Comparison of ENCODE assay signal across 18 mouse cellular contexts in genomic region chr11:113554194-113554593, GRCm38 (mm10).
DNase-seq lines count a peak whose midpoint lies in the region; ATAC-seq lines count a peak whose summit lies in the region.
"Had no signal": no experiment of that assay in that cellular context is flagged by ENCODE, and none has a peak within 500 bp of the region (broad histone marks: within the 10 kb centered on the region; RNA-seq: fewer than 3 reads in every experiment).

No protein-coding gene starts in this region.

- peak overlapping the region; percentile 19; the same call in 1 of the 2 replicates for H3K9ac ChIP-seq in hindbrain, embryonic 13.5 days
- H3K9ac ChIP-seq in hindbrain, embryonic 12.5 days = no peak overlapping the region
- H3K9ac ChIP-seq in neural tube, embryonic 15.5 days (replicated peaks) = no peak overlapping the region
- H3K9ac ChIP-seq in heart, embryonic 11.5 days (ENCODE audit: low read depth, low read length) = no peak overlapping the region
- H3K9ac ChIP-seq: embryonic facial prominence, embryonic 12.5 days; heart, embryonic 12.5 days; limb, embryonic 12.5 days; lung, embryonic 14.5 days; stomach, embryonic 15.5 days had no signal

- DNase-seq in right cerebral cortex, postnatal 4 days = peak; percentile 45
- DNase-seq in right cerebral cortex, postnatal 36 days (ENCODE audit: low spot score in 2 of 2) = no peak
- DNase-seq in gonadal fat pad, adult 2 months (ENCODE audit: low read depth) = peak; percentile 73
- DNase-seq: cerebellum, adult 9-10 months; kidney, postnatal 36 days; lung, embryonic 14.5 days; right cerebral cortex, postnatal 14 days; thymus, postnatal 4 days had no signal

- ATAC-seq in hindbrain, embryonic 13.5 days (ENCODE audit: low FRiP score) = no peak
- ATAC-seq in hindbrain, embryonic 12.5 days (ENCODE audit: low FRiP score) = no peak
- ATAC-seq in neural tube, embryonic 15.5 days (ENCODE audit: low FRiP score) = no peak
- ATAC-seq in heart, embryonic 11.5 days (replicated peaks; ENCODE audit: insufficient number of reproducible peaks, low FRiP score, low TSS enrichment) = no peak
- ATAC-seq in erythroblast, adult 5-6 weeks (replicated peaks; ENCODE audit: low FRiP score, poor library complexity, severe bottlenecking) = no peak

- H3K4me1 ChIP-seq in hindbrain, embryonic 13.5 days (replicated peaks) = peaks cover 35% of the 10 kb centered on the region
- H3K4me1 ChIP-seq in hindbrain, embryonic 12.5 days = peaks cover 17% of the 10 kb centered on the region
- peaks cover 13% of the 10 kb centered on the region for H3K4me1 ChIP-seq in neural tube, embryonic 15.5 days
- H3K4me1 ChIP-seq in heart, embryonic 11.5 days (ENCODE audit: control insufficient read depth, insufficient read depth, low read length) = no peaks in the 10 kb centered on the region
- H3K4me1 ChIP-seq: heart, embryonic 12.5 days; megakaryocyte, embryonic 14.5 days had no signal

- 74% methylated on average over 7 of the region's 7 CpGs for WGBS in hindbrain, embryonic 13.5 days
- WGBS in hindbrain, embryonic 12.5 days = 85% methylated on average over 7 of the region's 7 CpGs
- 70% methylated on average over 7 of the region's 7 CpGs for WGBS in neural tube, embryonic 15.5 days
- 86% methylated on average over 7 of the region's 7 CpGs for WGBS in heart, embryonic 11.5 days (ENCODE audit: insufficient replicate concordance)

- H3K27me3 ChIP-seq in hindbrain, embryonic 13.5 days = no peaks in the 10 kb centered on the region
- H3K27me3 ChIP-seq in hindbrain, embryonic 12.5 days = no peaks in the 10 kb centered on the region
- H3K27me3 ChIP-seq in neural tube, embryonic 15.5 days (replicated peaks) = no peaks in the 10 kb centered on the region
- H3K27me3 ChIP-seq in heart, embryonic 11.5 days (ENCODE audit: control insufficient read depth, insufficient read depth, low read length) = no peaks in the 10 kb centered on the region
- H3K27me3 ChIP-seq: embryonic facial prominence, embryonic 12.5 days; heart, embryonic 12.5 days; limb, embryonic 12.5 days; megakaryocyte, embryonic 14.5 days; stomach, embryonic 15.5 days had no signal

- H3K27ac ChIP-seq in hindbrain, embryonic 13.5 days = peak overlapping the region; percentile 70
- H3K27ac ChIP-seq in hindbrain, embryonic 12.5 days = no peak overlapping the region
- peak overlapping the region; percentile 54 for H3K27ac ChIP-seq in neural tube, embryonic 15.5 days (replicated peaks)
- H3K27ac ChIP-seq in heart, embryonic 11.5 days (ENCODE audit: low read depth, low read length) = no peak overlapping the region
- H3K27ac ChIP-seq: embryonic facial prominence, embryonic 12.5 days; limb, embryonic 12.5 days; stomach, embryonic 15.5 days had no signal

- no peaks in the 10 kb centered on the region for H3K36me3 ChIP-seq in hindbrain, embryonic 13.5 days
- H3K36me3 ChIP-seq in hindbrain, embryonic 12.5 days = no peaks in the 10 kb centered on the region
- no peaks in the 10 kb centered on the region for H3K36me3 ChIP-seq in neural tube, embryonic 15.5 days
- no peaks in the 10 kb centered on the region for H3K36me3 ChIP-seq in heart, embryonic 11.5 days (ENCODE audit: control insufficient read depth, insufficient read depth, low read length)
- H3K36me3 ChIP-seq: embryonic facial prominence, embryonic 12.5 days; heart, embryonic 12.5 days; limb, embryonic 12.5 days; stomach, embryonic 15.5 days had no signal

- H3K4me3 ChIP-seq in hindbrain, embryonic 13.5 days = no peak overlapping the region
- H3K4me3 ChIP-seq in hindbrain, embryonic 12.5 days = no peak overlapping the region
- H3K4me3 ChIP-seq in neural tube, embryonic 15.5 days (replicated peaks) = no peak overlapping the region
- H3K4me3 ChIP-seq in heart, embryonic 11.5 days (ENCODE audit: low read depth, low read length) = no peak overlapping the region
- H3K4me3 ChIP-seq: embryonic facial prominence, embryonic 12.5 days; heart, embryonic 12.5 days; limb, embryonic 12.5 days; megakaryocyte, embryonic 14.5 days; stomach, embryonic 15.5 days had no signal

- no peaks in the 10 kb centered on the region for H3K9me3 ChIP-seq in hindbrain, embryonic 13.5 days
- H3K9me3 ChIP-seq in hindbrain, embryonic 12.5 days (replicated peaks) = no peaks in the 10 kb centered on the region
- H3K9me3 ChIP-seq in neural tube, embryonic 15.5 days (replicated peaks) = no peaks in the 10 kb centered on the region
- H3K9me3 ChIP-seq in heart, embryonic 11.5 days (replicated peaks; ENCODE audit: control insufficient read depth, low read length) = no peaks in the 10 kb centered on the region
- H3K9me3 ChIP-seq: embryonic facial prominence, embryonic 12.5 days; heart, embryonic 12.5 days; limb, embryonic 12.5 days; megakaryocyte, embryonic 14.5 days; stomach, embryonic 15.5 days had no signal

- no peak overlapping the region for H3K4me2 ChIP-seq in hindbrain, embryonic 13.5 days
- H3K4me2 ChIP-seq in hindbrain, embryonic 12.5 days (replicated peaks) = no peak overlapping the region
- H3K4me2 ChIP-seq in neural tube, embryonic 15.5 days = no peak overlapping the region
- no peak overlapping the region for H3K4me2 ChIP-seq in heart, embryonic 11.5 days
- H3K4me2 ChIP-seq: embryonic facial prominence, embryonic 12.5 days; heart, embryonic 12.5 days; limb, embryonic 12.5 days; lung, embryonic 14.5 days; stomach, embryonic 15.5 days had no signal

Comparison
In these comparisons a context has a peak if more than half of its experiments do, and no peak if none do; other contexts are left out.
1. H3K27ac ChIP-seq: peak in hindbrain, embryonic 13.5 days (single experiment) and neural tube, embryonic 15.5 days (single experiment); none in hindbrain, embryonic 12.5 days (single experiment) and heart, embryonic 11.5 days (single experiment).
2. DNase-seq: peak in right cerebral cortex, postnatal 4 days (single experiment) and gonadal fat pad, adult 2 months (single experiment); none in right cerebral cortex, postnatal 36 days (0 of 2).